Mouse (Mus musculus) heart, embryonic 14.5 days (tissue): Measurements from ENCODE around the gene Slc44a2. TPM values are rescaled to one million over a fixed set of nuclear protein-coding genes. Genes with fewer than 3 reads are reported as not detected.

Experiments used
- ATAC-seq: fragments of 200-750 bp; cut with Nextera tagmentation; 2 replicates; pipeline ENCODE4 v1.8.0; 2017; ENCODE audit warnings: low read depth, moderate TSS enrichment; ENCODE audit not compliant: insufficient number of reproducible peaks, insufficient read depth, low FRiP score
- H3K27ac ChIP-seq, 2 experiments: fragments of 200-500 bp in 1 of 2; fragments of 300-500 bp in 1 of 2; sonication (generic) in 1 of 2; replicated peaks in 1 of 2; 2 replicates each; pipeline ENCODE4 v1.5.1; 2012 to 2014; ENCODE audit warnings: low read depth in 2 of 2, low read length in 2 of 2, control low read depth in 1 of 2, mild to moderate bottlenecking in 1 of 2, mixed read lengths in 1 of 2; ENCODE audit not compliant: control insufficient read depth in 1 of 2, insufficient read depth in 1 of 2
- H3K27me3 ChIP-seq: fragments of 300-500 bp; sonication (generic); 2 replicates; pipeline ENCODE4 v1.6.1; 2014; ENCODE audit warnings: mild to moderate bottlenecking, low read length, control low read depth; ENCODE audit not compliant: control insufficient read depth, insufficient read depth
- H3K36me3 ChIP-seq: fragments of 300-500 bp; sonication (generic); 2 replicates; pipeline ENCODE4 v1.6.1; 2014; ENCODE audit warnings: mild to moderate bottlenecking, control low read depth, low read length, mixed read lengths; ENCODE audit not compliant: control insufficient read depth, insufficient read depth
- H3K4me1 ChIP-seq, 2 experiments: fragments of 200-500 bp in 1 of 2; fragments of 300-500 bp in 1 of 2; sonication (generic) in 1 of 2; 2 replicates each; pipeline ENCODE4 v1.6.1; 2012 to 2014; ENCODE audit warnings: low read length in 2 of 2, control low read depth in 1 of 2, mixed read lengths in 1 of 2; ENCODE audit not compliant: control insufficient read depth in 2 of 2, insufficient read depth in 2 of 2
- H3K4me2 ChIP-seq: fragments of 300-500 bp; sonication (generic); 2 replicates; pipeline ENCODE4 v1.6.1; 2014; ENCODE audit warnings: mild to moderate bottlenecking, low read length
- H3K4me3 ChIP-seq, 2 experiments: fragments of 200-500 bp in 1 of 2; fragments of 300-500 bp in 1 of 2; sonication (generic) in 1 of 2; 2 replicates each; pipeline ENCODE4 v1.5.1; 2012 to 2014; ENCODE audit warnings: low read length in 2 of 2, mild to moderate bottlenecking in 2 of 2, control low read depth in 1 of 2, low read depth in 1 of 2, moderate library complexity in 1 of 2; ENCODE audit not compliant: control insufficient read depth in 1 of 2, insufficient read depth in 1 of 2
- H3K9ac ChIP-seq: fragments of 300-500 bp; sonication (generic); 2 replicates; pipeline ENCODE4 v1.6.1; 2014; ENCODE audit warnings: mild to moderate bottlenecking, low read length
- H3K9me3 ChIP-seq: fragments of 300-500 bp; sonication (generic); 2 replicates; pipeline ENCODE4 v1.6.1; 2016; ENCODE audit warnings: low read length, control low read depth; ENCODE audit not compliant: control insufficient read depth
- WGBS: fragments of 180-500 bp; shearing (Covaris S2); extraction: QIAGEN DNeasy Blood & Tissue Kit; methylation state at CpG from one replicate; pipeline ENCODE4 v1.1.7; 2014; 5-methylcytosine and 5-hydroxymethylcytosine counted together
- polyA plus RNA-seq: library from polyadenylated mRNA; unstranded; fragments of >200 nt; fragmentation: Nextera tagmentation; extraction: Ambion mirVana; gene quantifications from 2 replicates; pipeline ENCODE4 v1.2.1, GENCODE M21; 2014

Slc44a2 gene
- polyA plus RNA-seq, 1 experiment from 2014 or later = 66.4 TPM

DNA sequence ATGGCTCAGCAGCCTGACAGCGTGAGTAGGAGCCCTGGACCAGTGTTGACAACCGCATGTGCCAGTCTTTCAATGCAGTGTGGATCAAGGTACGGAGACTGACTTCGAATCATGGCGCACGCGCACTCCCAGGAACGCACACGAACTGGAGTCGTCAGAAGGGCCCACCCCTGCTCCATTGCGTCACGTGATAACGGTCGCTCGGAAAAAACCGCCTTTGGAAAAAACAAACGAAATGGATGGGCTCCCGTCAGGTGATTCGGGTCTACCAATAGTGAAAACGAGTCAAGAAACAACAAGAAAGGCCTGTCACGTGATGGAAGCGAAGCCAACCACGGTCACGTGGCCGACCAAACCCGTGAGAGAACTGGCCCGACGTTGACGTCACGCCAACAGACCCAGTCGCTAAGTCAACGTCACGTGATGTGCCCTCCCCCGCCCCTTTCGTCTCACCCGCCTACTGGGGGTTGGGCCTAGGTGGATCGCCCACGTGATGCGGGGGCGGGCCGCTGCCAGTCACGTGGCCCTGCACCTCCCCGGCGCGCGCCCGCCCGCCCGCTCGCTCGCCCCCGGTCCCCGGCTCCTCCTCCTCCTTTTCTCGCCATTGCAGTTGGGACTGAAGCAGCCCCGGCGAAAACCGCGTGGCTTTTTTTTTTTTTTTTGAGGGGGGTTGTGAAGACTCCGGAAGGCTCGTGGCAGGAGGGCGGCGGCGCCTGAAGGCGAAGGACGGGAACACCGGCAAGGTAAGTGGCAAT, 47.0 kb downstream of the Slc44a2 start, which contains the start of gene Ilf3:
Gene Ilf3 (plus strand): TSS at position 515 of the 755 bp plus-strand sequence.
- peak; percentile 91 for ATAC-seq
- H3K27ac ChIP-seq = peak within 1 kb of the TSS; percentile 72 to 85
- H3K4me2 ChIP-seq = peak within 1 kb of the TSS; percentile 79
- H3K36me3 ChIP-seq = peaks cover 11% of the 10 kb centered on the region; the same call in 1 of the 2 replicates
- WGBS = under 1% methylated on average over 63 of the region's 66 CpGs
- H3K4me3 ChIP-seq = peak within 1 kb of the TSS; percentile 71 to 92
- H3K27me3 ChIP-seq = no peaks in the 10 kb centered on the region
- H3K9me3 ChIP-seq = no peaks in the 10 kb centered on the region
- H3K4me1 ChIP-seq = peaks cover 8 to 15% of the 10 kb centered on the region in 2 experiments
- H3K9ac ChIP-seq = peak within 1 kb of the TSS; percentile 90

DNA sequence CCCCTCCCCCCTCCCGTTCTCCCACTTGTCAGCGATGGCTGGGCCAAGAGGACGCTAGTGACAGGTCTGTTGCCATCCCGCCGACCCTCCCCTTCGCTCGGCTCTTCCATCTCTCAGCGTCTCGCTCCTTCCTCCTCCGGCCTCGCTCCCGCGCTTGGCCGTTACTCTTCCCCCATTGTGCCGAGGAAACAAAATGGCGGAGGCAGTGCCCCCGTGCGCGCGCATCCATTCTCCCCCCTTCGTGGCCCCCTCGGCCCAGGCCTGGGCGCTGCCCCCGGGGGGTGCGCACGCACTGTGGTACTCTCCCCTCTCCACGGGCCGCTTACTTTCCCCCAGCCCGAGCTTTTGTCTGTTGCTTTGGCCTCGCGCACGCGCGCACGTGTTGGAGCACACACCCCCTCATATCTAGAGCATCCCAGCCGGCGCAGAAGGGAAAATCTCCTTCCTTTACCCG, 47.7 kb downstream of the Slc44a2 start:
- Histone ChIP-seq H3K36me3 (peaks cover 15% of the 10 kb centered on the region; the same call in 1 of the 2 replicates), H3K4me3 (peak overlapping the region; percentile 71 to 92), H3K9ac (peak overlapping the region; percentile 90), H3K4me1 (peaks cover 8 to 15% of the 10 kb centered on the region in 2 experiments), H3K27ac (peak overlapping the region; percentile 61 to 85), H3K27me3 (no peaks in the 10 kb centered on the region), H3K9me3 (no peaks in the 10 kb centered on the region), H3K4me2 (peak overlapping the region; percentile 79)
- under 1% methylated on average over 38 of the region's 38 CpGs for WGBS
- peak; percentile 37 for ATAC-seq

DNA sequence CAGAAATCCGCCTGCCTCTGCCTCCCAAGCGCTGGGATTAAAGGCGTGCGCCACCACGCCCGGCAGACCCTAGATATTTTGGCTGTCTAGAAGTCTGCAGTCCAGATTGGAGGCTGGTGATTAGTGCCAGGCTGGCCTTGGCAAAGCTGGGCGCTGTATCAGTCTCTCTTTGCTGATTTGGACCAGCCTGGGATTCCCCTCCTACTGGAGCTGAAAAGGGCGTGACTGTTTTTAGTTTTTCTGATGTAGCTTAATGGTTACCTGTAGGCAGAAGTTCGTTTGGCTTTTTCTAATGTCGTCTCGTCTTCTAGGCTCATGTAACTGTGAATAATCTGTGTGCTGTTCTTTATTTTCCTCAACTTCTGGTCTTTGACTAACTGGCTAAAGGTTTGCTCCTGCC, 48.6 kb downstream of the Slc44a2 start:
- Histone ChIP-seq H3K27me3 (no peaks in the 10 kb centered on the region), H3K4me1 (peaks cover 8 to 15% of the 10 kb centered on the region in 2 experiments), H3K36me3 (peaks cover 15% of the 10 kb centered on the region; the same call in 1 of the 2 replicates), H3K4me3 (peak overlapping the region; percentile 71 to 92), H3K4me2 (peak overlapping the region; percentile 79), H3K9ac (peak overlapping the region; percentile 90; the same call in 1 of the 2 replicates), H3K27ac (peak overlapping the region in 1 of 2 experiments; percentile 85; a peak in 1 of 4 replicates), H3K9me3 (no peaks in the 10 kb centered on the region)
- 57% methylated on average over 11 of the region's 11 CpGs for WGBS
- ATAC-seq = no peak

DNA sequence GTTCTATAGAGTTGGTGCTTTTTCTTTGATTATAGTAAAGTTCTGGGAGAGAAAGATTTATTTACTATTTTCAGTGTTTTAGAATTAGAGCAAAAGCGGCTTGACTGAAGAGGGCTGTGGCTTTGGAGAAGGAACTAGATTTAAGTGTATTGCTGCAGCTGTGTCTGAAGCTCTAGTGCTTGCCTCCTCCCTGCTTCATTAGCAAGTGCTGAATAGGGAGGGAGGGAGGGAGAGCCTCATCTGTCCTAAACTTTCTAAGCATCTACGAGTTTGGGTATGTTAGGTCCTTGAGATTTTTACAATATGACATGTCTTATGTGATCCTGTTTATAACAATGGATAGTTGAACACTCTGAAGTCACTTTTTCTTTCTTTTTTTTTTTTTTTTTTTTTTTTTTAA, 50.4 kb downstream of the Slc44a2 start:
- no peak overlapping the region for H3K4me3 ChIP-seq
- no peak overlapping the region for H3K27ac ChIP-seq
- H3K4me2 ChIP-seq = no peak overlapping the region
- 78% methylated on average over 2 of the region's 2 CpGs for WGBS
- H3K4me1 ChIP-seq = peaks cover 8 to 15% of the 10 kb centered on the region in 2 experiments
- no peaks in the 10 kb centered on the region for H3K9me3 ChIP-seq
- ATAC-seq = no peak
- H3K36me3 ChIP-seq = peaks cover 18% of the 10 kb centered on the region; the same call in 1 of the 2 replicates
- H3K27me3 ChIP-seq = no peaks in the 10 kb centered on the region
- no peak overlapping the region for H3K9ac ChIP-seq

DNA sequence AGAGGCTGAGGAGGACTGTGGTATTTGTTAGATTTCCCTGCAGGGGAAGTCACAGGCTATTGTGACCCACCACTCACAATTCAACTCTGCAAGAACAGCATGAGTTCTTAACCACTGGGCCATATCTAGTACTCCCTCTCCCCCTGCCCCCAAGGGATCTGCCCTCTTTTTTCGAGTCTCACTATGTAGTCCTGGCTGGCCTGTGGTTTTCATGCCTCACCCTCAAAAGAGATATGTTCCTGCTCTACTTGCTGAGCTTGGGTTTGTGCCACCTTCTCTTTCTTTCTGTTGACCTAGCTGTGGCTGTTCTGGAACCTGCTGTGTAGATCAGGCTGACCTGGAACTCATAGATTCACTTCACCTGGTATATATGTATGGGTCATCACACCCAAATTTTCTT, 52.0 kb downstream of the Slc44a2 start:
- Histone ChIP-seq H3K4me3 (no peak overlapping the region), H3K4me1 (peaks cover 6 to 24% of the 10 kb centered on the region in 2 experiments), H3K9ac (no peak overlapping the region), H3K9me3 (no peaks in the 10 kb centered on the region), H3K27me3 (no peaks in the 10 kb centered on the region), H3K4me2 (no peak overlapping the region), H3K27ac (no peak overlapping the region), H3K36me3 (peaks cover 18% of the 10 kb centered on the region; the same call in 1 of the 2 replicates)
- ATAC-seq = no peak
- WGBS = 68% methylated on average over 1 of the region's 1 CpGs

DNA sequence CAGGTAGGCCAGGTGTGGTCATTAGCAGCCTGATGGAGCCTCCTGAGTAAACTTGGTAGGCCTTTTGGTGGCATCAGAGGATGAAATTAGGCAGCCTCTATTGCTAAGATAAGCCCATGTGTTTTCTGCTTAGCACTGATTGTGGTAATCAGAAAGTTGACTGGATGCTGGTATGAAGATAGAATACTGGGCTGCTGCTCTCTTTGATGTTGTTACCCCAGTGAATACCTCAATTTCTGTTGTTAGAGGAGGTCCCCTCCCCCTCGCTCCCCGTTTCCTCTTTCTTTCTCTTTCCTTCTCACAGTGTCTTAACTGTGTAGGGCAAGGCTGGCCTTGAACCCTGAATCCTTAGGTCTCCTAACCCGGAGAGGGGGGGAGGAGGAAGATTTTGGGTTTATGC, 58.7 kb downstream of the Slc44a2 start:
- no peaks in the 10 kb centered on the region for H3K9me3 ChIP-seq
- no peak overlapping the region for H3K4me3 ChIP-seq
- no peak overlapping the region for H3K4me2 ChIP-seq
- H3K36me3 ChIP-seq = peaks cover 21% of the 10 kb centered on the region; the same call in 1 of the 2 replicates
- peaks cover 8 to 36% of the 10 kb centered on the region in 2 experiments for H3K4me1 ChIP-seq
- ATAC-seq = no peak
- no peak overlapping the region for H3K9ac ChIP-seq
- 81% methylated on average over 3 of the region's 3 CpGs for WGBS
- H3K27me3 ChIP-seq = no peaks in the 10 kb centered on the region
- H3K27ac ChIP-seq = no peak overlapping the region

DNA sequence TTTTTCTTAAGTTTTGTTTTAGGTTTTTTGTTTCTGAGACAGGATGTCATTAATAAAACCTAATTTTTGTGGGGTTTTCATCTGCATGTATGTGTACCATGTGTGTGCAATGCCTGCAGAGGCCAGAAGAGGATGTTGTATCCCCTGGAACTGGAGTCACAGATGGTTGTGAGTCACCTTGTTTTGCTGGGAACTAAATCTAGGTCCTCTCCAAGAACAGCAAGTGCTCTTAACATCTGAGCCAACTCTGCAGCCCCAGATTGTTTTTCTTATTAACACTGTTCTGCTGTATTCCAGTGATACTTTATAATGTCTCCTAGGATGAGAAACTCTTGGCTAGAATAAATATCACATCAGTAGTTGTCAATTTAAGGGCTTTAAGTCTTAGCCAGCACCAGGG, 60.4 kb downstream of the Slc44a2 start:
- no peak overlapping the region for H3K4me3 ChIP-seq
- no peak overlapping the region for H3K27ac ChIP-seq
- H3K9me3 ChIP-seq = no peaks in the 10 kb centered on the region
- no peak overlapping the region for H3K9ac ChIP-seq
- H3K4me1 ChIP-seq = peaks cover 8 to 39% of the 10 kb centered on the region in 2 experiments
- no peaks in the 10 kb centered on the region for H3K27me3 ChIP-seq
- peaks cover 18% of the 10 kb centered on the region; the same call in 1 of the 2 replicates for H3K36me3 ChIP-seq
- no peak for ATAC-seq
- no peak overlapping the region for H3K4me2 ChIP-seq
